Mouse (Mus musculus): ENCODE results near the gene Agr2.

Gene Agr2

DNA sequence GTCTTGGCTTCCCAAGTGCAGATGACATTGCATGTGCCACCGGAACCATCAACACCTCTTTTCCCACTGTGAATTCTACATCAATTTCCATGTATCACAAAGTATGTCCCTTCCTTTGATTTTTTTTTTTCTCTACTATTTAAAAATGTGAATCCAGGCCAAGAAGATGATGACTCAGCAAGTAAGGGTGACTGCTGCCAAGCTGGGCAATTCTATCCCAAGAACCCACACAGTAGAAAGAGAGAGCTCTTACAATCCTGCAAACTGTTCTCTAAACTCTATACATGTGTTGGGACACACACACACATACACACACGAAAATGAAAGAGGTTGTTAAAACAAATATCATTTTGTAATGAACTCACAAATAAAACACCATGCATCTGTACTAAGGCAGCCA lies 34.5 kb downstream of the Agr2 start:
- DNase-seq (ENCODE audit: low spot score): peak; percentile 47

GRCm38 (mm10) chr12:36028968-36029645 lies 36.4 kb downstream of the Agr2 start:
- no peak for DNase-seq (ENCODE audit: low spot score)

DNA sequence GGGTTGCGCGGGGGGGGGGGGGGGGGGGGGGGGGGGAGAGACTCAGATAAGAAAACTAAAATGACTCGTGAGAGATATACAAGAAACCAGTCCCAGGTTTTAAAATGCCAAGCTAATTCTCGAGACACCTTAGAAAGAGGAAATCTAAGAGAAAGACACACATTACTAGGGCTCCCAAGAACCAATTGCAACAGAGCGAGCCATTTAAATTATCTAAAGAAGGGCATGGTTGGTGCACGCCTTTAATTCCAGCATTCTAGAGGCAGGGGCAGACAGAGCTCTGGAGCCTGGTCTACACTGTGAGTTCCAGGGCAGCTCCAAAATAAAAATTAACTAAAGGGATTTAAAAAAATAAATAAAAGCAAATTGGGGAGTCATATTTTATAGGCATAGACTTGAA lies 37.0 kb downstream of the Agr2 start:
- DNase-seq (ENCODE audit: low spot score): no peak

DNA sequence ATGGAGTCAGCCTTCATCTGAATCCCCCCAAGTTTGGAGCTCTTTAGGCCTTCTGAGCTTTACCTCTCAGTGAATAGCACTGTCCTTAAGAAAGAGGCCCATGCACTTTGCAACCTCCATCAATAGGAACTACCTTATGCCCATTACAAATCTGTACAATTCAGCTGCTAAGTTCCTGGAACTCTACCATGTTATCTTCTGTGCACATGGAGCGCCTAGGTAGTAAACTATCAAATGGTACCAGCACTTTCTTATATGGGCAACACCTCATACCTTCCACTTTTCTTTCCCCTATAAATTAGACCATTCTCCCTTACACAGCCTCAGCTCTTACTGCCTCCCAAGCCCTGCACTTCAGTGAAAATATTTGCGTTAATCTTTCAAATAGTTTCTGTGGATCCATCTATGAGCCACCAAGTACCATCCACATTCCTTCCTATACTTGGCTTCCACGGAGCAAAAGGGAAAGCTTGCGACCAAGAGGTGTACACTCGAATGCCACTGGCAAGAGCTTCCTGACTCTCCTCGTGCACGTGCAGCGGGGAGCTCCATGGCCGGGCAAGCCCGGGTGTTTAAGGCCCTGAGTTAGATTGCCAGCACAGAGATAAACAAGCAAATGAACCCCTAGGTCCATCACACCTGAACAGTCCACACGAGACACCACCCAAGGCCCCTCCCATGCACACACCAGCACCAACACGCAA lies 38.1 kb downstream of the Agr2 start:
- no peak for DNase-seq (ENCODE audit: low spot score)

- no peak for DNase-seq (ENCODE audit: low spot score)
Observed at GRCm38 (mm10) chr12:36032419-36032818, 39.7 kb downstream of the Agr2 start.

GRCm38 (mm10) chr12:36035501-36035900 lies 42.8 kb downstream of the Agr2 start:
- no peak for DNase-seq (ENCODE audit: low spot score)

- no peak for DNase-seq (ENCODE audit: low spot score)
Observed at GRCm38 (mm10) chr12:36036121-36036520, 43.4 kb downstream of the Agr2 start.

DNA sequence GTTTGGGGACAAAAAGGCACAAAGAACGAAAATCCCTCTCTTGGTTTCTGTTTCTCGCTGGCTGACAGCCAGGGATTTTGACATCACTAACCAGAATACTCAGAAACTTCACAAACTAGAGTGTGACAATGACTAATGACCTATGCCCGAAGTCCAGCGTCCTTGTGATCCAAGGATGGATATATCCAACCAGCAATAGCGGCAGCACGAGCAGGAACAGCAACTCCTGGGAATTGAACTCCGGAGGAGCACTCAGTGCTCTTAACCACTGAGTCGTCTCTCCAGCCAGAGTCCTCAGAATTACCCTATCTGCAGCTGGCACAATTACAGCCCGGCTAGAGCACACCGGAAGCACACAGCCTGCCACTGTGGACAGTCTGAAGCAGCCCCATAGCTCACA lies 44.1 kb downstream of the Agr2 start:
- peak; percentile 35 for DNase-seq (ENCODE audit: low spot score)

DNA sequence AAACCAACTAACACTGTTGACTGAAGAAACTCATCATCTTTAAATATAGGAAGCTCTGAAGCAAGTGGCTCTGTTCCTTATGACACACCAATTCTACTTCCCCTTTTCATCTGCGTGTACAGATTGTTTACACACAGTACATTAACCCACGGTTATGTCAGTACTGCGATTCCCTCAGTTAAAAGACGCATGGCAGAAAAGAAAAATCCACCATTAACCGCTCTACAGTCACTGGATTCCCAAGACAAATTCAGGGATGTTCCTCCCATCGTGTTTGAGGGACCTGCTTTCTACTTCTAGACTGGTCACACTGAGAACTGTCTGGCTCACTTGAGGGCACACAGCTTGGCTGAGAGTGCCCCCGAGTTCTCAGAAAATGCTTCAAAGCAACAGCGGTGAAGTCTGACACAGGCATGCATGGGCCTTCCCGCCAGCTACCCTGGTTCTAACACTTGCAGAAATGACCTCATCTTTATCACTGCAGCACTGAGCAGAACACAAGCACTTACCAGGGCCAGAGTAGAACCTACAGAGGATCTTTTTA lies 46.9 kb downstream of the Agr2 start:
- DNase-seq (ENCODE audit: low spot score): no peak

- no peak for DNase-seq (ENCODE audit: low spot score)
Observed at GRCm38 (mm10) chr12:36040571-36041280, 48.0 kb downstream of the Agr2 start.

DNA sequence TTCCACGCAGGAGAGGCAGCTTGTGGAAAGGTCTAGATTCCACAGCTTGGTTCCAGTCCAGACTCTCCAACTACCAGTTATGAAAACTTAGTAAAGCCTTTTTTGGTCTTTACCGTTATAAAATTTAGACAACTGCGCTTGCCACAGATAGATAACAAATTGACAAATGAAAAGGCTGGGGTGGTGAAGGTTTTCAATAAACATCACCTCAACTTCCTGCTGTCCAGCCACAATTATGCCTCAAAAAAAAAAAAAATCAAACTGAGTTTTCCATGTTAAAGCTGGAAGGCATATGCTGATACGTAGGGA lies 48.5 kb downstream of the Agr2 start:
- DNase-seq (ENCODE audit: low spot score): no peak

- DNase-seq (ENCODE audit: low spot score): no peak
Observed at GRCm38 (mm10) chr12:36041703-36042347, 49.1 kb downstream of the Agr2 start.

DNA sequence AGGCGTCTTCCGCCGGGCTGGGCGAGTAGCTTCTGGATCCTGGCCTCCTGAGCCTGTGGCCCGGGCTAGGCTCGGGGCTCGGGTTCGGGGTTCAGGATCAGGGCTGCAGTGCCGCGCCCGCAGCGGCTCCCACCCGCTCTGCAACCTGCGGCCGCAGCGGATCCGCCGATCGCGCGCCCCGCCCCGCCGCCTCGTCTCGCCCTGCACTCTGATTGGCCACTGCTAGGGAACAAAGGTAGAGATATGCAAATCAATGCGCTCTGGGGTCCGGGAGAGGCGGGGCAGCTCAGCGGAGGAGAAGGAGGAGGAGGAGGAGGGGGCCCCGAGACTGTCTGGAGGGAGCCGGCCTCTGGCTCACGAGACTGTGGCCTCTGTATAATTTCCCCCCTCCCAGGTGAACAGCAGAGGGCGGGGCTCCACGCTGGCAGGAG lies 49.7 kb downstream of the Agr2 start, which contains the start of gene Tspan13:
TSS of gene Tspan13 (minus strand) at position 153 of the 431 bp plus-strand sequence.
- DNase-seq (ENCODE audit: low spot score): no peak

DNA sequence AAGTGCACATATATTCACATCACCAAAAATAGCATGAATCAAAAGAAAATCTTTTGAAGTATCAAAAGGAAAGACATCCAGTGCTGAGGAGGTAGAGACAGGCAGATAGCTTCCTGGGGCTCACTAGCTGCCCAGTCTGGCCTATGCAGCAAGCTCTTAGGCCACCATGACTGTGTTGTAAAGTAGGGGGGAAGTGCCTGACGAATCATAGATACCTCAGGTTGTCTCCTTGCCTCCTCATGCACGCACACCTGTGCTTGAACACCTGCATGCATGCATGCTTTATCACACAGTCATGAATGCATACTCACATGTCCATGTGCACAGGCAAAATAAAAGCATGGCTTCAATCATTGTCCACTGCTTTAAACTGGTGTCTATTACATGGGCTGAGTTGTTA lies 52.0 kb downstream of the Agr2 start:
- no peak for DNase-seq (ENCODE audit: low spot score)

- DNase-seq (ENCODE audit: low spot score): no peak
Observed at GRCm38 (mm10) chr12:36046196-36046595, 53.5 kb downstream of the Agr2 start.

DNA sequence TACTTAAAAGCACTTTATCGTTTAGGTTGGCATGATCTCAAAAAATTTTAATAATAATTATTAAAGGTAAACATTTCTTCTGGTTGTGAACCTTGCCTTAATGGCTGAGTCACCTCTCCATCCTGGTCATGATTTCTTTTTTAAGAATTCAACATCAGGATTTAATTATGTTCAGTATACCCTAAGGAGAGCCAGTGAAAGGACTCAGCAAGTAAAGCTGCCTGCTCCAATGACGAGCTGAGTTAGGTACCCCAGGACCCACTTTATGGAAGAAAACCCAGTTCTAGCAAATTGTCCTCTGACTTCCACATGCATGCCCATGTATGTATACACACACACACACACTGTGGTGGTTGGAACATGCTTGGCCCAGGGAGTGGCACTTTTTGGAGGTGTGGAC lies 54.9 kb downstream of the Agr2 start:
- no peak for DNase-seq (ENCODE audit: low spot score)

DNA sequence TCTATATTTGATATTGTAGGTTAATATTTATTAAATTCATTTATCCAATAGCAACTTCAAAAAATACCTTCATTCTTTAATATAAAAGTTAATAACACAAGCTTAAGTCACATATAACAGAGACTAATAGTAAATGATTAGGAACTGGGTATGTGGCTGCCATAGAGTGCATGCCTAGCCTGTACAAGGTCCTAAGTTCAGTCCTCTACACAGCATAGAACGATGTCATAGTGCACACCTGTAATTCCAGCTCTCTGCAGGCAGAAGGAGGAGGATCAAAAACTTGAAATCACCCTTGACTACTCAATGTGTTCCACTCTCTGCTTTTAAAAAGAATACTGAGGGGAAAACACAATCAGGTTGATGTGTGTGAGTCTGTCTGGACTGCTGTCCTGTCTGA lies 57.6 kb downstream of the Agr2 start:
- no peak for DNase-seq (ENCODE audit: low spot score)

Measured in adipocyte (in vitro differentiated cells).